ENCODE assay signal across 15 mouse cellular contexts in the genomic region with DNA sequence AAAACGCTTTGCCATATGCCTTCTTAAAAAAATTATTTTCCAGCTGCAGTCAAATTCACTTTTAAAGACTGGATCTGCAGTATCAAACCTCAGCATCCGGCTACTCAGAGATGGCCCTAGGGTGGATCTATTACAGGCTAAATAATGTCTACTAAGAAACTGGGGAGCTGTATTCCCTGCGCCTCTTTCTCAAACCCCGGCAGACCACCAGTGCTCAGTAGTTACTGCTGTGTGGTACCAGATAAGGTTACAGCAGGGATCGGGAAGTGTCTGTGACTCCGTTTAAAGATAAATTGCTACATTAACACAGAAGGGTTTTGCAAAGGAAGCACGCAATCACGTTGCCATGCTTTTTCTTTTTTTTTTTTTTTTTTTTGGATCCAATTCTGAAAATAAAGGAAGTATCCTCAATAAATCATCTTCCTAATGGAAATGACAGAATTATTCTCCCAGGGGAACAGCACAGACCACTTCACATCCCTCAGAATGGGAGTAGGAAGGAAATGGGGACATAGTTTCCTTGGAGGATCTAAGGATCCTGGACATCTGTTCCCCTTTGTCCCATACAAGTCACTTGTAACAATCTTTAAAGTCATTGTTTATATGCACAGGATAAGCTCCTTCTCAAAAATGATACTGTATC.
DNase-seq lines count a peak whose midpoint lies in the region; ATAC-seq and TF ChIP-seq lines count a peak whose summit lies in the region.
"Had no signal": no experiment of that assay in that cellular context is flagged by ENCODE, and none has a peak within 500 bp of the region (broad histone marks: within the 10 kb centered on the region; RNA-seq: fewer than 3 reads in every experiment).

No protein-coding gene starts in this region.

- peak; percentile 90 for DNase-seq in heart, adult 11 months
- DNase-seq in heart, postnatal 10 days, result no peak
- DNase-seq in kidney, adult 2 months, result peak; percentile 55
- no peak for DNase-seq in kidney, adult 11 months
- DNase-seq in lung, postnatal 25 days (ENCODE audit: low spot score), result no peak
- DNase-seq in kidney, postnatal 10 days, result peak; percentile 18
- DNase-seq: cerebellum, postnatal 10 days; gastrocnemius, postnatal 10 days; right cerebral cortex, postnatal 4 days; thymus, adult 18-20 months had no signal

- H3K36me3 ChIP-seq in kidney, adult 2 months (ENCODE audit: control insufficient read depth, insufficient read depth, low read length), result no peaks in the 10 kb centered on the region
- H3K36me3 ChIP-seq in lung, embryonic 15.5 days, result no peaks in the 10 kb centered on the region
- H3K36me3 ChIP-seq in intestine, postnatal 0 days (ENCODE audit: control insufficient read depth, insufficient read depth), result no peaks in the 10 kb centered on the region
- H3K36me3 ChIP-seq: hindbrain, embryonic 10.5 days; midbrain, embryonic 15.5 days had no signal

- ATAC-seq in lung, embryonic 15.5 days (ENCODE audit: borderline replicate concordance, extremely low read depth, low FRiP score, low TSS enrichment), result peak; percentile 72
- no peak for ATAC-seq in intestine, postnatal 0 days
- ATAC-seq: midbrain, embryonic 15.5 days had no signal

- peak overlapping the region; percentile 40; the same call in 1 of the 2 replicates for H3K27ac ChIP-seq in kidney, adult 2 months (ENCODE audit: insufficient read depth, low read depth, low read length)
- no peak overlapping the region for H3K27ac ChIP-seq in lung, embryonic 15.5 days
- H3K27ac ChIP-seq in intestine, postnatal 0 days (ENCODE audit: low read depth, low read length), result no peak overlapping the region
- H3K27ac ChIP-seq: hindbrain, embryonic 10.5 days; liver, embryonic 14.5 days; midbrain, embryonic 15.5 days had no signal

- TF ChIP-seq POLR2A in kidney, adult 2 months (IDR thresholded peaks at IDR 0.05; ENCODE audit: low read depth, low read length), result no peak

- WGBS in kidney, adult 2 months, result 35% methylated on average over 8 of the region's 8 CpGs
- WGBS in lung, embryonic 15.5 days, result 48% methylated on average over 8 of the region's 8 CpGs
- 64% methylated on average over 8 of the region's 8 CpGs for WGBS in intestine, postnatal 0 days

- no peaks in the 10 kb centered on the region for H3K9me3 ChIP-seq in lung, embryonic 15.5 days
- no peaks in the 10 kb centered on the region for H3K9me3 ChIP-seq in intestine, postnatal 0 days (ENCODE audit: control insufficient read depth)
- H3K9me3 ChIP-seq: hindbrain, embryonic 10.5 days; midbrain, embryonic 15.5 days had no signal

- no peak overlapping the region for H3K4me3 ChIP-seq in kidney, adult 2 months (ENCODE audit: insufficient read depth, low read depth, low read length)
- no peak overlapping the region for H3K4me3 ChIP-seq in lung, embryonic 15.5 days
- H3K4me3 ChIP-seq in intestine, postnatal 0 days (ENCODE audit: low read depth, low read length), result no peak overlapping the region
- H3K4me3 ChIP-seq: hindbrain, embryonic 10.5 days; midbrain, embryonic 15.5 days had no signal

- H3K4me1 ChIP-seq in kidney, adult 2 months (ENCODE audit: control insufficient read depth, insufficient read depth, low read length), result no peaks in the 10 kb centered on the region
- no peaks in the 10 kb centered on the region; the same call in 1 of the 2 replicates for H3K4me1 ChIP-seq in lung, embryonic 15.5 days
- no peaks in the 10 kb centered on the region for H3K4me1 ChIP-seq in intestine, postnatal 0 days (replicated peaks; ENCODE audit: control insufficient read depth, insufficient read depth, low read length)
- H3K4me1 ChIP-seq: hindbrain, embryonic 10.5 days; midbrain, embryonic 15.5 days had no signal

- H3K27me3 ChIP-seq in kidney, adult 2 months (replicated peaks; ENCODE audit: control insufficient read depth, insufficient read depth, low read length), result no peaks in the 10 kb centered on the region
- H3K27me3 ChIP-seq in lung, embryonic 15.5 days, result no peaks in the 10 kb centered on the region
- H3K27me3 ChIP-seq in intestine, postnatal 0 days (replicated peaks; ENCODE audit: control insufficient read depth, insufficient read depth, low read length), result no peaks in the 10 kb centered on the region
- H3K27me3 ChIP-seq: midbrain, embryonic 15.5 days had no signal

- no peak for TF ChIP-seq CTCF in kidney, adult 2 months (conservative IDR thresholded peaks at IDR 0.05; ENCODE audit: insufficient read depth, insufficient read length, low read depth, low read length)
- no peak for TF ChIP-seq CTCF in intestine, postnatal 0 days (IDR thresholded peaks at IDR 0.05; ENCODE audit: low read depth)

- no peak overlapping the region for H3K9ac ChIP-seq in lung, embryonic 15.5 days
- H3K9ac ChIP-seq in intestine, postnatal 0 days (ENCODE audit: low read depth, low read length), result no peak overlapping the region
- H3K9ac ChIP-seq: liver, embryonic 14.5 days; midbrain, embryonic 15.5 days had no signal

- H3K4me2 ChIP-seq in lung, embryonic 15.5 days, result no peak overlapping the region
- H3K4me2 ChIP-seq in intestine, postnatal 0 days (replicated peaks; ENCODE audit: low read depth), result no peak overlapping the region
- H3K4me2 ChIP-seq: midbrain, embryonic 15.5 days had no signal

- intact Hi-C loops in heart, postnatal 10 days (cut with DNase I), result loop anchor here (5.0 kb wide), 1 partner anchor 1243 kb away; no protein-coding TSS in a partner anchor

Comparison
In these comparisons a context has a peak if more than half of its experiments do, and no peak if none do; other contexts are left out.
1. DNase-seq: peak in heart, adult 11 months (single experiment), kidney, adult 2 months (single experiment) and kidney, postnatal 10 days (single experiment); none in heart, postnatal 10 days (0 of 2), kidney, adult 11 months (single experiment) and lung, postnatal 25 days (single experiment).